Mouse (Mus musculus) liver, embryonic 14.5 days (tissue): ENCODE data around the gene Hist3h2ba.

Experiments used
- CTCF ChIP-seq: IDR thresholded peaks from 2 replicates; pipeline ENCODE4 v1.5.1; 2016; ENCODE audit warnings: antibody characterized with exemption, low read depth, control low read depth
- EP300 ChIP-seq: IDR thresholded peaks from 2 replicates; pipeline ENCODE4 v1.6.1; 2016; ENCODE audit warnings: antibody characterized with exemption, low read depth

GRCm38 (mm10) chr11:58959186-58959825, 10.6 kb downstream of the Hist3h2ba start:
- TF ChIP-seq CTCF (no peak), EP300 (no peak)
